Mouse (Mus musculus): ENCODE results near the gene Ttll1. TPM values are rescaled to one million over a fixed set of nuclear protein-coding genes. Genes with fewer than 3 reads are reported as not detected.

Gene Ttll1
- polyA plus RNA-seq, 1 experiment from 2014 or later: 12.6 TPM

DNA sequence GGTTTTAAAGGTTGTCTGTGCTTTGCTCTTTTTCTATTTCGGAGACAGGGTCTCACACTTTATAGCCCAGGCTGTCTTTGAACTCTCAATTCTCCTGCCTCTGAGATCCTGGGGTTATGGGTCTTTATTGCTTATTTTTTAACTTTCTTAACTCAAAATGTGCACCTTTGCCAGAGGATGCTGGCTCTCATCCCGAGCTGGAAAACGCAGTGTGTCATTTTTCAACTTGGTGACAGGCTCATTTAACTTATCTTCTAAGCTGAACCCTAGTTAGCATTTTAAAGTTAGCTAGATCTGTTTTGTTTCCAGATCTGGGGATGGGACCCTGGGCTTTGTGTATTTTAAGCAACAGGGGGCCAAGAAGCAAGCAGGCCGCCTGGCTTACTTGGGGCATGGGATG, 18.2 kb upstream of the Ttll1 start:
- no peak for ATAC-seq (replicated peaks; ENCODE audit: low FRiP score, low TSS enrichment, low read depth)
- Histone ChIP-seq H3K4me1 (replicated peaks; ENCODE audit: control insufficient read depth, insufficient read depth, low read length) (peaks cover 4% of the 10 kb centered on the region; the same call in 1 of the 2 replicates), H3K27me3 (replicated peaks; ENCODE audit: control insufficient read depth, insufficient read depth, low read length) (peaks cover 41% of the 10 kb centered on the region), H3K4me2 (ENCODE audit: low read length) (no peak overlapping the region), H3K4me3 (ENCODE audit: low read depth, low read length) (no peak overlapping the region), H3K27ac (ENCODE audit: low read depth) (no peak overlapping the region), H3K9me3 (ENCODE audit: control insufficient read depth, low read length) (no peaks in the 10 kb centered on the region), H3K9ac (ENCODE audit: low read length) (no peak overlapping the region), H3K36me3 (ENCODE audit: control insufficient read depth, insufficient read depth, low read length) (no peaks in the 10 kb centered on the region)
- no peak for DNase-seq (ENCODE audit: low spot score)
- WGBS: 52% methylated on average over 4 of the region's 4 CpGs

DNA sequence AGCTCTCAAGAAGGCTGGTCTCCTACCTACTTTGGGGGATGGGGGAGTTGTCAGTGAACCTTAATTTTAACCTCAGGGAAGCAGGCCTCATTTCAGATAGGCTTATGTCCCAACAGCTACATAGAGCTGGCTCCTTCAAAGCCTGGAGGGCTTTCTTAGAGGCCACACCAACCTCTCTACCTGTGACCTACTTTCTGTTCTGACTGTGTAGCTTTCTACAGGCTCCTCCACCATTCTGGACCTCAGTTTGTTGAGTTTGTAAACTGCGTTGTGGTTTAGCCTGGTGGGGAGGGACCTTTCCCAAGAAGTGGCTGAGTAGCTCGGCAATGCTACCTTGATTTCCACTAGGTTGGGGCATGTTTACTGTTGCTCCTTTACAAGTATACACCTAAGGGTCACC, 17.1 kb upstream of the Ttll1 start:
- Histone ChIP-seq H3K9me3 (ENCODE audit: control insufficient read depth, low read length) (no peaks in the 10 kb centered on the region), H3K4me1 (replicated peaks; ENCODE audit: control insufficient read depth, insufficient read depth, low read length) (peaks cover 7% of the 10 kb centered on the region), H3K27me3 (replicated peaks; ENCODE audit: control insufficient read depth, insufficient read depth, low read length) (peaks cover 41% of the 10 kb centered on the region), H3K27ac (ENCODE audit: low read depth) (no peak overlapping the region), H3K4me2 (ENCODE audit: low read length) (peak overlapping the region; percentile 95), H3K9ac (ENCODE audit: low read length) (no peak overlapping the region), H3K4me3 (ENCODE audit: low read depth, low read length) (no peak overlapping the region; the same call in 1 of the 2 replicates), H3K36me3 (ENCODE audit: control insufficient read depth, insufficient read depth, low read length) (no peaks in the 10 kb centered on the region)
- ATAC-seq (replicated peaks; ENCODE audit: low FRiP score, low TSS enrichment, low read depth): no peak
- WGBS: 77% methylated on average over 2 of the region's 2 CpGs
- no peak for DNase-seq (ENCODE audit: low spot score)

DNA sequence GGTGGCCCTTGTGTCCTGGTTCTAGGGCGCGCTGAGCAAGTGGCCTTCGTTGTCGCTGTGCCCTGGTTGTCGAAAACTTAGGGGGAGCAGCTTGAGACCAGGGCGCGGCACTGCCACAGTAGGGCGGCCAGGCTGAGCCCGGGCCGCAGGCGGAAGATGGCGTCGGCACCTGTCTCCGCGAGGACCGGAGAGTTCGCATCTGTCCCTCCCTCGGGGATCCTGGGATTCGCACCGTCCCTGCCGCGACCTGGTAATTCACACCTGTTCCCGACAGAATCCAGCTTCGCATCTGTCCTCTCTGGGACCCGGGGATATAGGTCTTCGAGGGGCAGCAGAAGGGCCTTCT, 16.4 kb upstream of the Ttll1 start:
- H3K36me3 ChIP-seq (ENCODE audit: control insufficient read depth, insufficient read depth, low read length): no peaks in the 10 kb centered on the region
- peak overlapping the region; percentile 55 for H3K4me3 ChIP-seq (ENCODE audit: low read depth, low read length)
- ATAC-seq (replicated peaks; ENCODE audit: low FRiP score, low TSS enrichment, low read depth): no peak
- DNase-seq (ENCODE audit: low spot score): no peak
- peaks cover 7% of the 10 kb centered on the region for H3K4me1 ChIP-seq (replicated peaks; ENCODE audit: control insufficient read depth, insufficient read depth, low read length)
- peak overlapping the region; percentile 95 for H3K4me2 ChIP-seq (ENCODE audit: low read length)
- H3K27ac ChIP-seq (ENCODE audit: low read depth): no peak overlapping the region
- peak overlapping the region; percentile 20; the same call in 1 of the 2 replicates for H3K9ac ChIP-seq (ENCODE audit: low read length)
- H3K27me3 ChIP-seq (replicated peaks; ENCODE audit: control insufficient read depth, insufficient read depth, low read length): peaks cover 41% of the 10 kb centered on the region
- H3K9me3 ChIP-seq (ENCODE audit: control insufficient read depth, low read length): no peaks in the 10 kb centered on the region
- 1% methylated on average over 26 of the region's 26 CpGs for WGBS

DNA sequence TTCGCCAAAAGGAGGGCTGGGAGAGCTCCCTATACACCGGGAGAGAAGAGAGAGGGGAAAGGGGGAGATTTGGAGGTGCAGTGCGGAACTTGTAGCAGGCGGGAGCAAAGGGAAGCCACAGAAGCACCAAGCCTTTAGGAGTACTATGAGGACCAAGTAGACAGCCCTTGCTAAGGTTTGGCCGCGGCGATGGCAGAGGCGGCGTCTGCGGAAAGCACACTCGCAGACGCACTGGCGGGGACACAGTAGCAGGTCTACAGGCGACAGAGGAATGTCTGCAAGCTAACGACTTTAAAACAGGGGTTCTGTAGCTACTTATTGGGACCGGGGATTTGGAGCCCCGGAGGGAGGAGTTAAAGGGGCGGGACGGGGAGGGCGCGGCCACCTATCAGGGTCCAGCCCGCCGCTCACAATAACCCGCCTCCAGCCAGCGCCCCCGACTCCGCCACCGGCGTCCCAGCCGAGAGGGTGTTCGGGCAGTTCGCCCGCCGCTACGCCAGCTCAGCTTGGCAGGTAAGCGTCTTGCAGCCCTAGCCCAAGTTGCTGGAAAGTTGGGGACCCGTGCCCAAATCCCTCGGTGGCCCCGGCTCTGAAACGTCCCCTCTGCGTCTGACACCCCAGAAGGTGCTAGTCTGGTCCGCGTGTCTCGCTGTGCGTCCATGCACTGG, 15.9 kb upstream of the Ttll1 start, which contains the start of gene Bik:
Gene Bik (plus strand): TSS at position 439 of the 668 bp plus-strand sequence.
- H3K4me1 ChIP-seq (replicated peaks; ENCODE audit: control insufficient read depth, insufficient read depth, low read length): peaks cover 7% of the 10 kb centered on the region
- H3K4me3 ChIP-seq (ENCODE audit: low read depth, low read length): peak within 1 kb of the TSS; percentile 55
- H3K36me3 ChIP-seq (ENCODE audit: control insufficient read depth, insufficient read depth, low read length): no peaks in the 10 kb centered on the region
- DNase-seq (ENCODE audit: low spot score) (peak; percentile 85), ATAC-seq (replicated peaks; ENCODE audit: low FRiP score, low TSS enrichment, low read depth) (0 out of 2 replicates have a peak, but pooled peaks have one; percentile 42)
- peaks cover 41% of the 10 kb centered on the region for H3K27me3 ChIP-seq (replicated peaks; ENCODE audit: control insufficient read depth, insufficient read depth, low read length)
- H3K4me2 ChIP-seq (ENCODE audit: low read length): peak within 1 kb of the TSS; percentile 95
- no peaks in the 10 kb centered on the region for H3K9me3 ChIP-seq (ENCODE audit: control insufficient read depth, low read length)
- H3K27ac ChIP-seq (ENCODE audit: low read depth): no peak within 1 kb of the TSS
- peak within 1 kb of the TSS; percentile 20; the same call in 1 of the 2 replicates for H3K9ac ChIP-seq (ENCODE audit: low read length)
- WGBS: under 1% methylated on average over 44 of the region's 45 CpGs

DNA sequence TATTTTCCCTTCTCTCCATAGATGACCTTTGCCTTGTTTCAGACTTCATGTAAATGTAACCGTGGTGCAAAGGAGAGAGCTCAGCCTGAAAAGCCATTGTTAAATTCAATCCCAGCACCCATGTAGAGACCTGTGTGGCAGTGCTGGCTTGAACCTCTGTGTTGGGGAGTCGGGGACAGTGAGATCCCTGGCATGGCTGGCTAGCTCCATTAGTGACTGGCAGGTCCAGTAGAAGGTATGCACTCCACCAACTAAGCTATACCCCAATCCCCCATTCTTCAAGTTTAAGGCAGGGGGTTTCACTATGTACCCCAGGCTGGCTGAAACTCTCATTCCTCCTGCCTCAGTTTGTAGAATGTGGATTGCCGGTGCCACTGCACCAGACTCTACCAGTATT, 13.6 kb upstream of the Ttll1 start:
- ATAC-seq (replicated peaks; ENCODE audit: low FRiP score, low TSS enrichment, low read depth) (no peak), DNase-seq (ENCODE audit: low spot score) (no peak)
- H3K4me1 ChIP-seq (replicated peaks; ENCODE audit: control insufficient read depth, insufficient read depth, low read length): peaks cover 7% of the 10 kb centered on the region
- no peak overlapping the region for H3K4me3 ChIP-seq (ENCODE audit: low read depth, low read length)
- WGBS: 79% methylated on average over 3 of the region's 3 CpGs
- peaks cover 41% of the 10 kb centered on the region for H3K27me3 ChIP-seq (replicated peaks; ENCODE audit: control insufficient read depth, insufficient read depth, low read length)
- H3K27ac ChIP-seq (ENCODE audit: low read depth): no peak overlapping the region
- H3K9ac ChIP-seq (ENCODE audit: low read length): no peak overlapping the region
- H3K4me2 ChIP-seq (ENCODE audit: low read length): no peak overlapping the region
- H3K9me3 ChIP-seq (ENCODE audit: control insufficient read depth, low read length): no peaks in the 10 kb centered on the region
- no peaks in the 10 kb centered on the region for H3K36me3 ChIP-seq (ENCODE audit: control insufficient read depth, insufficient read depth, low read length)

DNA sequence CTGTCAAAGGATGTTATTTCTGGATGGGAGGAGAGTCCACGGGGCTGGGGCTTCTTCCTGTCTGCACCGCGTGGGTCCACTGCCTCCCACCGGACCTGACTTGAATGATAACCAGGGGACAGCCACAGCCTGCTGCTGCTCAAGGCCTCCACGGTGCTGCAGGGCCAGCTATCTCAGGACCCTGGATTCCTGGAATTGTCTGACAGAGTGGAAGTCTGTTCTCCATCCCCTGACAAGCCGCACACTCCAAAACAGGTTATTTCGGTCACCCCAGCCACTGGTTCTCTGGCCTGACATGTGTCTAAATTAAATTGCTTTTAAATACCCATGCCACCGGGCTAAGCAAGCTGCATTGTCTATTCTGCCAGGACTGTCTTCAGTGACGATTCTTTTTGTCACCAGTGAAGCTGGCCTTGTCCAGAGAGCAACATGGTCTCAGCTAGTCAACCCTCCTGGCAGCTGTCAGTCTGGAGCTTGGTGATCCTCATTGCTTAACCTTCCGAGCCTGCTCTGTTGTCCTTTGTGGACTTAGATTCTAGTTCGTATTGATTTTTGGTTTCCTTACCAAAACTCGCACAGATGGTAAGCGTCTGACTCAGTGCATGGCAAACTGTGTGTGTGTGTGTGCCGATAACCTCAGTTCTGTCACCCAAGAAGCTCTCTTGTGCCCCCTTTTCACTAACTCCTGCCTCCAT, 13.1 kb upstream of the Ttll1 start:
- no peak overlapping the region for H3K4me3 ChIP-seq (ENCODE audit: low read depth, low read length)
- H3K4me2 ChIP-seq (ENCODE audit: low read length): no peak overlapping the region
- H3K4me1 ChIP-seq (replicated peaks; ENCODE audit: control insufficient read depth, insufficient read depth, low read length): peaks cover 10% of the 10 kb centered on the region
- H3K36me3 ChIP-seq (ENCODE audit: control insufficient read depth, insufficient read depth, low read length): no peaks in the 10 kb centered on the region
- peaks cover 41% of the 10 kb centered on the region for H3K27me3 ChIP-seq (replicated peaks; ENCODE audit: control insufficient read depth, insufficient read depth, low read length)
- H3K9me3 ChIP-seq (ENCODE audit: control insufficient read depth, low read length): no peaks in the 10 kb centered on the region
- no peak for ATAC-seq (replicated peaks; ENCODE audit: low FRiP score, low TSS enrichment, low read depth)
- H3K9ac ChIP-seq (ENCODE audit: low read length): no peak overlapping the region
- no peak for DNase-seq (ENCODE audit: low spot score)
- no peak overlapping the region for H3K27ac ChIP-seq (ENCODE audit: low read depth)
- WGBS: 45% methylated on average over 14 of the region's 14 CpGs

DNA sequence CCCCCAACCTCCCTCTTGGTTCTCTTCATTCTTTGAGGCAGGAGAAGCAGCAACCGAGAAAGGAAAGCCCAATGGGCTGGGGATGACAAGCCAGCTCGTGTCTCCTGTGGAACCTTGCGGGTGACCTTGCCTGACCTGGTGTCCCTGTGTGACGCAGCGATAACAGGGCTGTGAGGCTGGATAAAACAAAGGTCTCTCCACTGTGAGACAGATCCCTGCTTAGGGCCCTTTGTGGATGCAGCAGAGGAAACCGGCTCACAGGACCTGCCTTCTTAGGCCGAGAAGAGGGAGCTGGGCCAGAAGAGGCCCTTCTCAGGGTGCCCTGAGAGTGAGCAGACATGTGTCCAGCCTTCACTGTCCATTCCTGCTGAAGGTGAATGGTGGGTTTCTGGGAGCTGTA, 12.5 kb upstream of the Ttll1 start:
- Histone ChIP-seq H3K4me3 (ENCODE audit: low read depth, low read length) (no peak overlapping the region), H3K9ac (ENCODE audit: low read length) (no peak overlapping the region), H3K27ac (ENCODE audit: low read depth) (no peak overlapping the region), H3K27me3 (replicated peaks; ENCODE audit: control insufficient read depth, insufficient read depth, low read length) (peaks cover 37% of the 10 kb centered on the region), H3K9me3 (ENCODE audit: control insufficient read depth, low read length) (no peaks in the 10 kb centered on the region), H3K4me2 (ENCODE audit: low read length) (no peak overlapping the region), H3K4me1 (replicated peaks; ENCODE audit: control insufficient read depth, insufficient read depth, low read length) (peaks cover 13% of the 10 kb centered on the region), H3K36me3 (ENCODE audit: control insufficient read depth, insufficient read depth, low read length) (no peaks in the 10 kb centered on the region)
- ATAC-seq (replicated peaks; ENCODE audit: low FRiP score, low TSS enrichment, low read depth) (no peak), DNase-seq (ENCODE audit: low spot score) (no peak)
- WGBS: 39% methylated on average over 7 of the region's 7 CpGs

DNA sequence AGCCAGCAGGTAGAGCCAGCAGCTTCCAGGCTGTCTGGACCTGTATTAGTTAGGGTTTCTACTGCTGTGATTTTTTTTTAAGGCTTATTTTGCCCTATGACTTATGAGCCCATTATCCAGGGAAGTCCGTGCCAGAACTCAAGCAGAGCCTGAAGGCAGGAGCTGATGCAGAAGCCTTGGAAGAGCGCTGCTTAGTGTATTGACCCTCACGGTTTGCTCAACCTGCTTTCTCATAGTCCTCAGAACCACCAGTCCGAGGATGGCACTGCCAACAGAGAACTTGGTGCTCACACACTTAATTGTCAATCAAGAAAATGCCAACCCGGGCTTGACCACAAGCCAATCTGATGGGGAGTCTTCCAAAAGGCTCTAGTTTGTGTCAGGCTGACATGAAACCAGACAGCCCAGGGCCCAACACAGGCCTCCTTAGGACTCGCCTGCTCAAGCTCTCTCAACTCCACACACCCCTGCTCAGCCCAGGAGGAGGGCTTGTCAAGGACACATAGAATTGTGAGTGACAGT, 10.2 kb upstream of the Ttll1 start:
- Histone ChIP-seq H3K4me1 (replicated peaks; ENCODE audit: control insufficient read depth, insufficient read depth, low read length) (peaks cover 10% of the 10 kb centered on the region), H3K4me2 (ENCODE audit: low read length) (no peak overlapping the region), H3K9ac (ENCODE audit: low read length) (no peak overlapping the region), H3K27ac (ENCODE audit: low read depth) (no peak overlapping the region), H3K4me3 (ENCODE audit: low read depth, low read length) (no peak overlapping the region), H3K36me3 (ENCODE audit: control insufficient read depth, insufficient read depth, low read length) (no peaks in the 10 kb centered on the region), H3K9me3 (ENCODE audit: control insufficient read depth, low read length) (no peaks in the 10 kb centered on the region), H3K27me3 (replicated peaks; ENCODE audit: control insufficient read depth, insufficient read depth, low read length) (peaks cover 15% of the 10 kb centered on the region)
- DNase-seq (ENCODE audit: low spot score): no peak
- 83% methylated on average over 6 of the region's 6 CpGs for WGBS
- ATAC-seq (replicated peaks; ENCODE audit: low FRiP score, low TSS enrichment, low read depth): no peak
